ENCODE assay signal across 8 mouse cellular contexts in the genomic region with DNA sequence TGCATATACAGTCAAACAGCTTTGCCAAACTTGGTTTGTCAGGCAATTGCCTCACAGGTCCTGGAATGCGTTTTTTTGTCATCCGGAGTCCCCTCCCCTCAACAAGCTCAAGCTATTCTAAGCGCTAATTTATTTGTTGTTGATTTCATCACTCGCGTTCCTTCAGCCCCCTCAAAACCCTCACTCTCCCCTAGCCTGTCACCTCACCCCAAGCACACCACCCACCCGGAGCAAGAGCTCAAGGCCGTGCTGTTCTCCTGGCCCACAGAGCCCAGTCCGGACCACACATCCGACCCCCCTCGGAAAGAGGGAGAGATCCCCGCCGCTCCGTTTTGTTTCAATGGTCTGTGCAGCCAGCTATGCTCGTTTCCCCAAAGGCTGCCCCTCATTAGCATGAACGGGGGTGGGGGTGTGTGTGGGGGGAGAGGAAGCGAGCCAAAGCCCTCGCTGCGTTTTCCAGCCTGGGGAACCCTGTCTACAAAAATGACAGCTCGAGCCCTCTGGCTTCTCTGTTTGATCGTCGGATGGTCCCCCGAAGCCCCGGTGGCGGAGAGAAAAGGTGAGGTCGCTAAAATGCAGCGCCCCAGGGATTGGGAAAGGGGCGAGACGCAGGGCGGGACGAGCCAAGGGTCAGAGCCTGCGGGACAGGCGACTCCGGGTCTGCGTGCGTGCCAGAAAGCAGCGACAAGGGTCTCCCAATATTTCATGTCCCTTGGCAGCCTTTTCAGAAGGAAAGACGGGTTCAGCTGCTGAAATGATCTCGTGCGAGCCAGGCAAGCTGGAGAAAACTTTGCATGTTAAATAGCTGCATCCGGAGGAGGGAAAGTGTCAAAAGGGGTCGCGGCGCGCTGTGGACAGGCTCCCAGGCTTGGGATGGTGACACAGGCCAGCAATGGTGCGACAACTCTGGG. TPM values are rescaled to one million over a fixed set of nuclear protein-coding genes. Genes with fewer than 3 reads are reported as not detected.
DNase-seq lines count a peak whose midpoint lies in the region; ATAC-seq lines count a peak whose summit lies in the region.

Gene 1810010H24Rik, plus strand, starts transcription at position 271 of the 911 bp plus-strand sequence.

- no peak within 1 kb of the TSS for H3K27ac ChIP-seq in limb, embryonic 15.5 days

- peaks cover 7% of the 10 kb centered on the region; the same call in 1 of the 2 replicates for H3K27me3 ChIP-seq in limb, embryonic 15.5 days

- peak within 1 kb of the TSS; percentile 86 for H3K4me2 ChIP-seq in limb, embryonic 15.5 days

- H3K9me3 ChIP-seq in limb, embryonic 15.5 days, result no peaks in the 10 kb centered on the region

- peak within 1 kb of the TSS; percentile 47 for H3K4me3 ChIP-seq in limb, embryonic 15.5 days

- H3K4me1 ChIP-seq in limb, embryonic 15.5 days, result peaks cover 34% of the 10 kb centered on the region

- peak within 1 kb of the TSS; percentile 42 for H3K9ac ChIP-seq in limb, embryonic 15.5 days

- WGBS in limb, embryonic 15.5 days, result under 1% methylated on average over 45 of the region's 45 CpGs

- no peak for ATAC-seq in limb, embryonic 15.5 days (ENCODE audit: insufficient number of reproducible peaks, low FRiP score, low TSS enrichment, low read depth)

- DNase-seq in thymus, postnatal 0 days (ENCODE audit: low spot score), result peak; percentile 25
- DNase-seq in thymus, postnatal 10 days (ENCODE audit: low spot score in 2 of 2), result no peak
- DNase-seq in embryo, embryonic 10 days (ENCODE audit: low spot score), result peak; percentile 54
- DNase-seq in heart, postnatal 4 days, result peak; percentile 40
- DNase-seq in naive thymus-derived CD4-positive, alpha-beta T cell, adult 2 months (ENCODE audit: low read depth), result peak; percentile 54
- DNase-seq in frontal cortex, postnatal 25 days (ENCODE audit: low spot score in 2 of 2), result no peak
- DNase-seq in layer of hippocampus, postnatal 10 days (ENCODE audit: low spot score in 2 of 2), result no peak

- no peaks in the 10 kb centered on the region for H3K36me3 ChIP-seq in limb, embryonic 15.5 days

RNA-seq across cellular contexts. Expression of gene 1810010H24Rik, which starts in this region (rescaled TPM):
- 2.2 and 2.8 TPM in 2 replicates for polyA plus RNA-seq in thymus, postnatal 0 days (2015; fragmentation: Nextera tagmentation; extraction: Ambion mirVana)
- 1 to 10 TPM; 3.7 to 4.0 TPM for total RNA-seq in heart, postnatal 4 days (2021)
- polyA plus RNA-seq in limb, embryonic 15.5 days (2015; fragmentation: Nextera tagmentation; extraction: Ambion mirVana), result 1.9 and 2.1 TPM in 2 replicates
- total RNA-seq in layer of hippocampus, postnatal 10 days (2021), result 1 to 10 TPM; 3.0 to 3.9 TPM

Comparison
In these comparisons a context has a peak if more than half of its experiments do, and no peak if none do; other contexts are left out.
1. DNase-seq: peak in thymus, postnatal 0 days (single experiment), embryo, embryonic 10 days (single experiment), heart, postnatal 4 days (single experiment) and naive thymus-derived CD4-positive, alpha-beta T cell, adult 2 months (single experiment); none in thymus, postnatal 10 days (0 of 2), frontal cortex, postnatal 25 days (0 of 2) and layer of hippocampus, postnatal 10 days (0 of 2).